Mouse (Mus musculus): Measurements from ENCODE around the gene Ptprm. TPM values are rescaled to one million over a fixed set of nuclear protein-coding genes. Genes with fewer than 3 reads are reported as not detected.

The Ptprm gene
- polyA plus RNA-seq, 1 experiment from 2014 or later, result 19.9 TPM

- H3K9ac ChIP-seq (ENCODE audit: low read depth, low read length), result no peak overlapping the region
- no peaks in the 10 kb centered on the region for H3K9me3 ChIP-seq (ENCODE audit: control insufficient read depth, low read length)
- ATAC-seq, result no peak
- no peak overlapping the region for H3K4me3 ChIP-seq (ENCODE audit: low read length)
- H3K27ac ChIP-seq (ENCODE audit: low read depth, low read length), result no peak overlapping the region
- H3K36me3 ChIP-seq (ENCODE audit: control insufficient read depth, insufficient read depth, low read length), result no peaks in the 10 kb centered on the region
- H3K27me3 ChIP-seq (replicated peaks; ENCODE audit: control insufficient read depth, insufficient read depth, low read length), result no peaks in the 10 kb centered on the region
- no peak overlapping the region for H3K4me2 ChIP-seq (ENCODE audit: low read length)
- no peaks in the 10 kb centered on the region for H3K4me1 ChIP-seq (ENCODE audit: control insufficient read depth, insufficient read depth, low read depth, low read length)
- 90% methylated on average over 9 of the region's 9 CpGs for WGBS
Measured at GRCm38 (mm10) chr17:67233063-67233462, 121.2 kb downstream of the Ptprm start.

DNA sequence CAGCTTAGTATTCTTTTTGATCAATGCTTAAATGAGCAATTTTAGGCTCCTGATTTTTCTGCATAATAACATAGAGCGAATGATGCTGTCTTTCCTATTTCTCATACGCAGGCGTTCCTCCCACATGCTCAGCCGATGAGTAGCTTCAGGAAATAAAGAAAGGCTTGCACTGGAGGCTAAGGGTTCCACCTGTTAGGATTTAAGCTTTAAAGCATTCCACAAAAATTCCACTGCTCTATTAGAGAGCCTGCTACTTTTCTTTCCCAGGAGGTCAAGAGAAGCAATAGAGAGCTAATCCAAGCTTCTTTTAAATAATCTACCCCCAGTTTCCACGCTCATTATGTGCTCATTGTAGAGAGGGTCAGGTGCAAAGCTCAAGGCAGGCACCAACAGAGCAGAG, 127.3 kb downstream of the Ptprm start:
- Histone ChIP-seq H3K27me3 (replicated peaks; ENCODE audit: control insufficient read depth, insufficient read depth, low read length) (no peaks in the 10 kb centered on the region), H3K9ac (ENCODE audit: low read depth, low read length) (no peak overlapping the region), H3K36me3 (ENCODE audit: control insufficient read depth, insufficient read depth, low read length) (no peaks in the 10 kb centered on the region), H3K9me3 (ENCODE audit: control insufficient read depth, low read length) (no peaks in the 10 kb centered on the region), H3K4me3 (ENCODE audit: low read length) (no peak overlapping the region), H3K27ac (ENCODE audit: low read depth, low read length) (no peak overlapping the region), H3K4me1 (ENCODE audit: control insufficient read depth, insufficient read depth, low read depth, low read length) (no peaks in the 10 kb centered on the region), H3K4me2 (ENCODE audit: low read length) (no peak overlapping the region)
- WGBS, result 60% methylated on average over 5 of the region's 5 CpGs
- ATAC-seq, result no peak

DNA sequence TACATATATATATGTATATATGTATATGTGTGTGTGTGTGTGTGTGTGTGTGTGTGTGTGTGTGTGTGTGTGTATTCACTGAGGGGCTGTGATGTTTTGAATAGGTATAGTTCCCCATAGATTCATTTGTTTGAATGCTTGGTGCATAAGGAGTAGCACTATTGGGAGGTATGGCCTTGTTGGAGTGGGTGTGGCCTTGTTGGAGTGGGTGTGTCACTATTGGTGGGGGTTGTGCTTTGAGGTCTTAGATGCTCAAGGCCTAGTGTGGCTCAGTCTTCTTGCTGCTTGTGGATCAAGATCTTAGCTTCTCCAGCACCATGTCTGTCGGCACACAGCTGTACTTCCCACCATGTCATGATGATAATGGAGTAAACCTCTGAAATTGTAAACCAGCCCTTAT, 138.9 kb downstream of the Ptprm start:
- WGBS, result 92% methylated on average over 1 of the region's 1 CpGs
- Histone ChIP-seq H3K4me1 (ENCODE audit: control insufficient read depth, insufficient read depth, low read depth, low read length) (0 out of 2 replicates have a peak, but pooled peaks cover 4% of the 10 kb centered on the region), H3K9me3 (ENCODE audit: control insufficient read depth, low read length) (no peaks in the 10 kb centered on the region), H3K27me3 (replicated peaks; ENCODE audit: control insufficient read depth, insufficient read depth, low read length) (no peaks in the 10 kb centered on the region), H3K27ac (ENCODE audit: low read depth, low read length) (no peak overlapping the region), H3K4me2 (ENCODE audit: low read length) (no peak overlapping the region), H3K36me3 (ENCODE audit: control insufficient read depth, insufficient read depth, low read length) (no peaks in the 10 kb centered on the region), H3K4me3 (ENCODE audit: low read length) (no peak overlapping the region), H3K9ac (ENCODE audit: low read depth, low read length) (no peak overlapping the region)
- no peak for ATAC-seq

- Histone ChIP-seq H3K4me2 (ENCODE audit: low read length) (no peak overlapping the region), H3K9me3 (ENCODE audit: control insufficient read depth, low read length) (no peaks in the 10 kb centered on the region), H3K4me1 (ENCODE audit: control insufficient read depth, insufficient read depth, low read depth, low read length) (0 out of 2 replicates have a peak, but pooled peaks cover 4% of the 10 kb centered on the region), H3K9ac (ENCODE audit: low read depth, low read length) (no peak overlapping the region), H3K27ac (ENCODE audit: low read depth, low read length) (no peak overlapping the region), H3K27me3 (replicated peaks; ENCODE audit: control insufficient read depth, insufficient read depth, low read length) (no peaks in the 10 kb centered on the region), H3K36me3 (ENCODE audit: control insufficient read depth, insufficient read depth, low read length) (no peaks in the 10 kb centered on the region), H3K4me3 (ENCODE audit: low read length) (no peak overlapping the region)
- WGBS, result 18% methylated on average over 3 of the region's 3 CpGs
- ATAC-seq, result no peak
Measured at GRCm38 (mm10) chr17:67213711-67214110, 140.5 kb downstream of the Ptprm start.

- WGBS, result 72% methylated on average over 8 of the region's 8 CpGs
Measured at GRCm38 (mm10) chr17:67209676-67210344, 144.4 kb downstream of the Ptprm start.

DNA sequence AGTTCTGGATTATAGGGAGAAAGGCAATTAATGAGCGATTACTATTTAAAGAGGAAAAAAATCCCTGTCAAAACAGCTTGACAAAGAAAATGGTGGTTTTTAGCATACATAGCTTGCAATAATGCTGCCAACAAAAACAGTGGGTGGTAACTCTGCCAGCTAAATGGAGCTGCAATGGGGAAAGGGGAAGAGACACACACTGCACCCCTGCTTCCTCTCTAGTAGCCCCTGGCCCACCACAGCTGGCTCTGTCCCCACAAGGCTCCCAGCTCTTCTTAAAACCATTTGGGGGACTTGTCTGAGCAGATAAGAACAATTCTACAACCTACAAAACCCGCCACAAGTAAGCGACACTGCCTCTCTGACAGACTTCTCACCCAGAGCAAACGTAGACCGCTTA, 145.7 kb downstream of the Ptprm start:
- H3K9me3 ChIP-seq (ENCODE audit: control insufficient read depth, low read length), result no peaks in the 10 kb centered on the region
- no peak overlapping the region for H3K4me3 ChIP-seq (ENCODE audit: low read length)
- no peak overlapping the region for H3K27ac ChIP-seq (ENCODE audit: low read depth, low read length)
- H3K9ac ChIP-seq (ENCODE audit: low read depth, low read length), result no peak overlapping the region
- ATAC-seq, result no peak
- H3K36me3 ChIP-seq (ENCODE audit: control insufficient read depth, insufficient read depth, low read length), result no peaks in the 10 kb centered on the region
- no peaks in the 10 kb centered on the region for H3K4me1 ChIP-seq (ENCODE audit: control insufficient read depth, insufficient read depth, low read depth, low read length)
- H3K4me2 ChIP-seq (ENCODE audit: low read length), result no peak overlapping the region
- 88% methylated on average over 5 of the region's 5 CpGs for WGBS
- no peaks in the 10 kb centered on the region for H3K27me3 ChIP-seq (replicated peaks; ENCODE audit: control insufficient read depth, insufficient read depth, low read length)

More at GRCm38 (mm10) chr17:67209676-67210344, 144.4 kb downstream of the Ptprm start:
- Histone ChIP-seq H3K4me3 (ENCODE audit: low read length) (no peak overlapping the region), H3K36me3 (ENCODE audit: control insufficient read depth, insufficient read depth, low read length) (no peaks in the 10 kb centered on the region), H3K4me2 (ENCODE audit: low read length) (no peak overlapping the region), H3K27me3 (replicated peaks; ENCODE audit: control insufficient read depth, insufficient read depth, low read length) (no peaks in the 10 kb centered on the region), H3K9me3 (ENCODE audit: control insufficient read depth, low read length) (no peaks in the 10 kb centered on the region), H3K9ac (ENCODE audit: low read depth, low read length) (no peak overlapping the region), H3K4me1 (ENCODE audit: control insufficient read depth, insufficient read depth, low read depth, low read length) (0 out of 2 replicates have a peak, but pooled peaks cover 4% of the 10 kb centered on the region), H3K27ac (ENCODE audit: low read depth, low read length) (no peak overlapping the region)
- no peak for ATAC-seq

GRCm38 (mm10) chr17:67206984-67207383, 147.3 kb downstream of the Ptprm start:
- Histone ChIP-seq H3K4me3 (ENCODE audit: low read length) (no peak overlapping the region), H3K27me3 (replicated peaks; ENCODE audit: control insufficient read depth, insufficient read depth, low read length) (no peaks in the 10 kb centered on the region), H3K27ac (ENCODE audit: low read depth, low read length) (no peak overlapping the region), H3K9me3 (ENCODE audit: control insufficient read depth, low read length) (no peaks in the 10 kb centered on the region), H3K9ac (ENCODE audit: low read depth, low read length) (no peak overlapping the region), H3K4me1 (ENCODE audit: control insufficient read depth, insufficient read depth, low read depth, low read length) (no peaks in the 10 kb centered on the region), H3K36me3 (ENCODE audit: control insufficient read depth, insufficient read depth, low read length) (no peaks in the 10 kb centered on the region), H3K4me2 (ENCODE audit: low read length) (no peak overlapping the region)
- 94% methylated on average over 4 of the region's 4 CpGs for WGBS
- ATAC-seq, result no peak

DNA sequence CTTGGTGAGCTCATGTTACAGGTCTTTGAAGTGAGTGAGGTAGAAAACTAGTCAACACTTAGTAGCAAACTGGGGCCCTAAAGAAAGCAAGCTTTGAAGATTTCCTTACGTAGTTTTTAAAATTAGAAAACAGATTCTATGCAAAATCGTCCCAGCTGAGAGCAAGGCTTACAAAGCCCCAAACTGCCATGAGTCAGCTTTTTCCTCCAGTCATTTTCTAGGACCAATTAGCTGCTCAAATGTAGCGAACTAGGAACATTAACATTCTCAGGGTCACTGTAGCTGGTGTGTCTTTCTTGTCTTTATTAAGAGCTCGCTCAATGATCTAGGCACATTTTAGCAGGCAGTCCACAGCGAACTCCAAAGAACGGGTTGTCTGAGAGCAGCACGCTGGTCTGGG, 153.1 kb downstream of the Ptprm start:
- H3K4me3 ChIP-seq (ENCODE audit: low read length), result no peak overlapping the region
- H3K9ac ChIP-seq (ENCODE audit: low read depth, low read length), result no peak overlapping the region
- no peak overlapping the region for H3K27ac ChIP-seq (ENCODE audit: low read depth, low read length)
- ATAC-seq, result no peak
- H3K27me3 ChIP-seq (replicated peaks; ENCODE audit: control insufficient read depth, insufficient read depth, low read length), result no peaks in the 10 kb centered on the region
- no peak overlapping the region for H3K4me2 ChIP-seq (ENCODE audit: low read length)
- peaks cover 2% of the 10 kb centered on the region; the same call in 1 of the 2 replicates for H3K4me1 ChIP-seq (ENCODE audit: control insufficient read depth, insufficient read depth, low read depth, low read length)
- 45% methylated on average over 7 of the region's 7 CpGs for WGBS
- H3K9me3 ChIP-seq (ENCODE audit: control insufficient read depth, low read length), result no peaks in the 10 kb centered on the region
- no peaks in the 10 kb centered on the region for H3K36me3 ChIP-seq (ENCODE audit: control insufficient read depth, insufficient read depth, low read length)

- Histone ChIP-seq H3K27me3 (replicated peaks; ENCODE audit: control insufficient read depth, insufficient read depth, low read length) (no peaks in the 10 kb centered on the region), H3K36me3 (ENCODE audit: control insufficient read depth, insufficient read depth, low read length) (no peaks in the 10 kb centered on the region)
- ATAC-seq, result no peak
Measured at GRCm38 (mm10) chr17:67193728-67194127, 160.5 kb downstream of the Ptprm start.

More at GRCm38 (mm10) chr17:67193728-67194127, 160.5 kb downstream of the Ptprm start:
- no peaks in the 10 kb centered on the region for H3K4me1 ChIP-seq (ENCODE audit: control insufficient read depth, insufficient read depth, low read depth, low read length)
- H3K9me3 ChIP-seq (ENCODE audit: control insufficient read depth, low read length), result no peaks in the 10 kb centered on the region
- H3K27ac ChIP-seq (ENCODE audit: low read depth, low read length), result no peak overlapping the region
- H3K9ac ChIP-seq (ENCODE audit: low read depth, low read length), result no peak overlapping the region
- H3K4me2 ChIP-seq (ENCODE audit: low read length), result no peak overlapping the region
- H3K4me3 ChIP-seq (ENCODE audit: low read length), result no peak overlapping the region
- WGBS, result 70% methylated on average over 5 of the region's 5 CpGs

All from hindbrain, embryonic 16.5 days (tissue).